Mouse (Mus musculus): Measurements from ENCODE around the gene 0610012G03Rik. TPM values are rescaled to one million over a fixed set of nuclear protein-coding genes. Genes with fewer than 3 reads are reported as not detected.
A peak's percentile ranks its signal among the peaks of the same experiment; 100 is the strongest.

The 0610012G03Rik gene
- polyA plus RNA-seq, 1 experiment from 2014 or later, result 92.1 TPM

DNA sequence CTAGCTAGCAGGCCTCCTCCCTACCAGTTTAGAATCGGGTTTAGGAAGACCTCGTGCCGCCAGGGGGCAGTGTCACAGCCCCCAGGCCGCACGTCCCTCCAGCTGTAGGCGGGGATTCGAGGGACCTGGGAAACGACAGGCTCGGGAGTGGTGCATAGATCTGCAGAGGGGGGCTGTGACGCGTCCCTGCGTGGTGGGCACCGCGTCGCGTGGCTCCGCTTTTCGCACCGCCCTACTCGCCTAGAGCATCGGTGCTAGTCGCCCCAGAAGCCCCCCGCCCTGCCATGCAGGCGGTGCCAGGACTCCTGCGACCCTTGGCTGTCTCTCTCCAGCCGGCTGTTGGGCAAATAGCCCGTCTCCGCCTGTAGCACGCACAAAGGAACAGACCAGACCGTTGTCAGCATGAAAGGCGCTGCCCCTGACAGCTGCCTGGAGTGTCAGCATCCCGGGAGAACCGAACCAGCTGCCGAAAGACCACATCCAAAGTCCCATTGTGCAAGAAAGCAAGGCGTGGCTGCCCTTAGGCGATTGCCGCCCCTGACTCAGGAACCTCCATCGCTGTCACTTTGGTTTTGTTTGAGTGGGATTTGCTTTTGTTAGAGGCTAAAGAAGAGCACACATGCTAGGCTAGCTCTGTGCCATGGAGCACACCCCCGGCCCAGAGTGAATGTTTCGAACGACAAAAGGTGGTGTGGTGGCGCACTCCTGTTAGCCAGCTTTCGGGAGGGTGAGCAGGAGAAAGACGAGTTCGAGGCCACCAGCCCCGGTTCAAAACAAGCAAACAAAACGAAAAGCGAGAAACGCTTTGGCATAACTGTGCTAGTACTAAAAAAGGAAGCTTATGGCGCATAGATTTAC, 15.2 kb downstream of the 0610012G03Rik start:
- DNase-seq (ENCODE audit: low spot score), result peak; percentile 94

DNA sequence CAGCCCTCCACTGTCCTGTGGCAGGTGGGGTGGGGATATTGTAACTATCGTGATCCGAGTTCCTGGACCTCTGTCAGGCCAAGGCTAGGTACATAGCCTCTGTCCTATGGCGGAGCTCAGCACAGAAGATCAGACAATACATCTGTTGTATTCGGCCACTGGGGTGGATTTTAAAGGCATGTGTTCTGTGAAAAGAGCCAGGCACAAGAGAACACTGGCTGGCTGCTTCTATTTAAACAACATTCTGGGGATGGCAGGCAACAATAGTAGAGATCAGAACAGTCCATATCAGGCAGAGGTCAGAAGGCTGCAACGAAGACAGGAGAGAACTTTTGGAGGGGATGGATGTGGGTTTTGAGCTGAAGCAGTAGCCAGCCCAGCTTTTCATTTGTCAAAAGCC, 16.0 kb downstream of the 0610012G03Rik start:
- DNase-seq (ENCODE audit: low spot score), result no peak

GRCm38 (mm10) chr16:31931330-31931729, 17.0 kb downstream of the 0610012G03Rik start:
- DNase-seq (ENCODE audit: low spot score), result no peak

GRCm38 (mm10) chr16:31927412-31927811, 20.9 kb downstream of the 0610012G03Rik start:
- DNase-seq (ENCODE audit: low spot score), result no peak

GRCm38 (mm10) chr16:31926547-31927182, 21.6 kb downstream of the 0610012G03Rik start:
- no peak for DNase-seq (ENCODE audit: low spot score)

DNA sequence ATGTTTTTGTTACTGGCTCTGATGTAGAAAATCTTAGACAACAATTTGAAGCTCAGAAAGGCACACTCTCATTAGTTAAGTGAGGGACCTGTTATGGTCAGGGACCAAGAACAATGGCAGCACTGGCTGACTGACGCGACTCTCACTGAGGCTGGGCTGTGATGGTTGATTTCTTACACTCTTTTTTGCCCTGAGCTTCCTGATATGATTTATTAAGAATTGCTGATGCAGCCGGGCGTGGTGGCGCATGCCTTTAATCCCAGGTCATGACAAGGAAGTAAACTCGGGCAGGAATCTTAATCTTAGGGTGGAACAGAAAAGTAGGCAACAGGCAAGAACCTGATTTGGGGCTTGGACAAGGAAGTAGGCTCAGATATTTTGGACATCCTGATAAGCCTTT, 22.2 kb downstream of the 0610012G03Rik start:
- DNase-seq (ENCODE audit: low spot score), result no peak

DNA sequence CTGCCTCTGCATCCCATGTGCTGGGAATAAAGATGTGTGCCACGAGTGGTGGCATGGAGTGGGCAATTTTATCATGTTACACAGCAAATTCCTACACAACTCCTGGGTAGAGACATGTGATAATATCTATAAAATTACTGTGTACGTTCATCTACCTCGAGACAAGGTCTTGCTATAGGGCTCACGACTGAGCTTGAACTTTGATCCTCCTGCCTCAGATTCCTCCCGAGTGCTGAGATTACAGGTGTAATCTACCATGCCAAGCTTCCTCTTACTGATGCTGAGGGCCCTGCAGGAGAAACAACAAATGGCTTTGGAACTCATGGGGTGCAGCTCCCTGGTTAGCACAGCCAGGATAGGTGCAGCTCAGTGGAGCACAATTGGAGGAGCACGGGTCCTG, 23.9 kb downstream of the 0610012G03Rik start:
- DNase-seq (ENCODE audit: low spot score), result no peak

- DNase-seq (ENCODE audit: low spot score), result peak; percentile 73
These were observed 30.0 kb downstream of the 0610012G03Rik start for GRCm38 (mm10) chr16:31918248-31918724.

- DNase-seq (ENCODE audit: low spot score), result no peak
These were observed 30.5 kb downstream of the 0610012G03Rik start for GRCm38 (mm10) chr16:31917776-31918175.

- DNase-seq (ENCODE audit: low spot score), result no peak
These were observed 37.9 kb downstream of the 0610012G03Rik start for GRCm38 (mm10) chr16:31910281-31910847.

- no peak for DNase-seq (ENCODE audit: low spot score)
These were observed 39.3 kb downstream of the 0610012G03Rik start for GRCm38 (mm10) chr16:31908959-31909358.

DNA sequence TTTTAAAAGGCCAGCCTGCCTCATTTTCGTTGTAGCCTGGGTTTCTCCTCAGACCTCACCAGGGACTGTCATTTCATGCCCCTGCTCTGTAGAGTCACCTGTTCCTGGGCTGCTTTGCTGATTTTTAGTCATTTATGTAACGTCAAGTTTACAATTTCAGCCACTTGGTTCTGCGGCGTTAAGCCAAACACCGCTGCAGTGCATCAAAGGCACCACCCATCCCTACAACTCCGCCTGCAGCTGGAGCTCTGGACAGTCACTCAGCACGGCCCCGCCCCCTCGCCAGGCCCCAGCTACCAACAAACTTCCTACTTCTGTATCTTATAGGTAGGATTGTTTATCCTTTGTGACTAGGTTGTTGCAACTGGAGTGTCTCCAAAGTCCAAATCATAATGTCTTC, 41.4 kb downstream of the 0610012G03Rik start:
- DNase-seq (ENCODE audit: low spot score), result no peak

- DNase-seq (ENCODE audit: low spot score), result no peak
These were observed 42.1 kb downstream of the 0610012G03Rik start for GRCm38 (mm10) chr16:31905891-31906825.

DNA sequence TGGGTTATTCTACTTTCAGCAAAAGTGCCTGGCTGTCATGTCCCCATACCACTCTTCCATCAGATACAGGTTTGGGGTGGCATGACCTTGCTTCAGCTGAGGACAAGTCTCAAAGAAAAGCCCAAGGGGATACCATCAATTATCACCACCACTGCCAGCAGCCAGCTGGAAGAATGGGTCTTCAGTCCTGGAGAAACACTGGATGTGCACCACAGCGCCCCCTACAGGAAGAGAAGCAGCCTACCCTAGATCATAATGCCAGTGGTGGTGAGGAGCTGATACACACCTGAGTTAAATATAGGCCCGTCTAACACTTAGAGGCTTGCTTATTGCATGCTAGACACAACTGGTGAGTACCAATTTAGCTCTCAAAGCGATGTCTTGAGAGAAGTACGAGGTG, 43.0 kb downstream of the 0610012G03Rik start:
- DNase-seq (ENCODE audit: low spot score), result peak; percentile 18

- no peak for DNase-seq (ENCODE audit: low spot score)
These were observed 45.1 kb downstream of the 0610012G03Rik start for GRCm38 (mm10) chr16:31903239-31903638.

- no peak for DNase-seq (ENCODE audit: low spot score)
These were observed 46.4 kb downstream of the 0610012G03Rik start for GRCm38 (mm10) chr16:31901886-31902285.

DNA sequence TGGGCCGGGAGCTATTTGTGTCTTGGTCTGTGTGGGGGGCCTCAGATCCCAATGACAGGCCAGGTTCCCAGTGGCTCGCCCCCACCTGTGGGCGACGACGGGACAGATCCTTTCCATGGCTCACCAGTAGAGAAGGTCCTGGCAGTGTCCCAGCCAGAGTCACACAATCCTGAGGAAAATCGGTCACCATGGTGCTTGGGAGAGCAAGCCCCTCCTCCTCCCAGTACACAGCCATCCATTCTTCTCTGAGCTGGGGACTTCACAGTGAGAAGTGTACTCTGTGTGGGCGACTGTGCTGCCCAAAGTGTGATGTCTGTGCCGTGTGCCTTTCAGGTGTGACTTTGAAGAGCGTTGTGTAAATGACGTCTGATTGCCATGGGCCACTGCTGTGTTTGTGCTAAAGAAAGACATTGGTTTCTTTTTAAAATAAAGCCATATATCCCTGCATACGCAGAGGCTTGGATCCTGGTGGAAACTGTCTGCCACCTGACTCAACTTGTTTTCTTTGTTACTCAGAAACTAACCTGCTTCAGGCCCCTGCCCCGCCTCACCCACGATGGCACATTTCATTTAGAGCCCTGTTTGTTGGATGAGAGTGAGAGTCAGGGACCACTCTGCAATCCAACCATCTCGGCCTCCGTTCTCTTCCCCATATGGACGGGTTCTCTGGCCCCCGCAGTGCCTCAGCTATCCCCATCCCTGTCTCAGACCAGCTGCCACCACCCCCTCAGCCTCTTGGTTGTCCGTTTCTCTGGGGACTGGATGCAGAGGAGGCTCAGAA, 49.6 kb downstream of the 0610012G03Rik start:
- no peak for DNase-seq (ENCODE audit: low spot score)
